Mouse (Mus musculus) forebrain, postnatal 0 days (tissue): ENCODE measurements at regions not wholly inside any gene's neighbourhood (a gene's known extent, or its start where the extent isn't known, plus 50 kb on each side); places are given as distances from the start of the nearest gene placed in this dataset.

ENCODE experiments used
- ATAC-seq: fragments of 200-750 bp; cut with Nextera tagmentation; 2 replicates; pipeline ENCODE4 v1.8.0; 2017; ENCODE audit warnings: mild to moderate bottlenecking, moderate library complexity
- DNase-seq: peaks from one replicate; pipeline ENCODE4 v3.0.0-alpha.2; 2015
- H3K27ac ChIP-seq: fragments of 300-500 bp; sonication (generic); 2 replicates; pipeline ENCODE4 v1.5.1; 2014; ENCODE audit warnings: low read depth, mild to moderate bottlenecking, antibody characterized with exemption, low read length, moderate library complexity, mixed read lengths
- H3K27me3 ChIP-seq: fragments of 300-500 bp; sonication (generic); 2 replicates; pipeline ENCODE4 v1.6.1; 2014; ENCODE audit warnings: mild to moderate bottlenecking, low read length, mixed read lengths; ENCODE audit not compliant: insufficient read depth
- H3K36me3 ChIP-seq: fragments of 300-500 bp; sonication (generic); 2 replicates; pipeline ENCODE4 v1.6.1; 2014; ENCODE audit warnings: mild to moderate bottlenecking, moderate library complexity; ENCODE audit not compliant: insufficient read depth
- H3K4me1 ChIP-seq: fragments of 300-500 bp; sonication (generic); 2 replicates; pipeline ENCODE4 v1.6.1; 2014; ENCODE audit warnings: antibody characterized with exemption; ENCODE audit not compliant: insufficient read depth
- H3K4me2 ChIP-seq: fragments of 300-500 bp; sonication (generic); 2 replicates; pipeline ENCODE4 v1.6.1; 2014; ENCODE audit warnings: low read depth, mild to moderate bottlenecking, moderate library complexity
- H3K4me3 ChIP-seq: fragments of 300-500 bp; sonication (generic); 2 replicates; pipeline ENCODE4 v1.5.1; 2014; ENCODE audit warnings: low read depth, low read length, mixed read lengths
- H3K9ac ChIP-seq: fragments of 300-500 bp; sonication (generic); 2 replicates; pipeline ENCODE4 v1.6.1; 2014; ENCODE audit warnings: mild to moderate bottlenecking
- H3K9me3 ChIP-seq: fragments of 300-500 bp; sonication (generic); 2 replicates; pipeline ENCODE4 v1.6.1; 2016; ENCODE audit warnings: low read length
- CTCF ChIP-seq: sonication (generic); IDR thresholded peaks from 2 replicates; pipeline ENCODE4 v1.5.1; 2016; ENCODE audit warnings: antibody characterized with exemption, control low read depth, low read depth
- WGBS: fragments of 180-500 bp; shearing (Covaris S2); extraction: QIAGEN DNeasy Blood & Tissue Kit; methylation state at CpG from one replicate; pipeline ENCODE4 v1.1.7; 2014; 5-methylcytosine and 5-hydroxymethylcytosine counted together

- 71% methylated on average over 7 of the region's 7 CpGs for WGBS
- no peaks in the 10 kb centered on the region for H3K36me3 ChIP-seq
- H3K9me3 ChIP-seq = no peaks in the 10 kb centered on the region
- H3K27ac ChIP-seq = no peak overlapping the region
- no peak overlapping the region for H3K4me2 ChIP-seq
- H3K27me3 ChIP-seq = no peaks in the 10 kb centered on the region
- DNase-seq (peak; percentile 21), ATAC-seq (no peak)
- H3K4me3 ChIP-seq = no peak overlapping the region
- H3K4me1 ChIP-seq = no peaks in the 10 kb centered on the region
- H3K9ac ChIP-seq = no peak overlapping the region
- TF ChIP-seq CTCF = no peak
Measured at GRCm38 (mm10) chr12:77638266-77638665, 400.3 kb downstream of the Fut8 start.

- no peaks in the 10 kb centered on the region for H3K9me3 ChIP-seq
- no peaks in the 10 kb centered on the region for H3K27me3 ChIP-seq
- no peaks in the 10 kb centered on the region for H3K36me3 ChIP-seq
- TF ChIP-seq CTCF = no peak
- H3K27ac ChIP-seq = no peak overlapping the region
- WGBS = 62% methylated on average over 4 of the region's 4 CpGs
- no peak overlapping the region for H3K4me2 ChIP-seq
- H3K4me3 ChIP-seq = no peak overlapping the region
- no peak for DNase-seq
- no peak overlapping the region for H3K9ac ChIP-seq
- no peak for ATAC-seq
- no peaks in the 10 kb centered on the region for H3K4me1 ChIP-seq
Measured at GRCm38 (mm10) chr12:77642336-77642735, 404.4 kb downstream of the Fut8 start.

- WGBS = 80% methylated on average over 3 of the region's 3 CpGs
- DNase-seq = no peak
- H3K4me2 ChIP-seq = no peak overlapping the region
- ATAC-seq = no peak
- no peaks in the 10 kb centered on the region for H3K4me1 ChIP-seq
- no peak overlapping the region for H3K4me3 ChIP-seq
- TF ChIP-seq CTCF = no peak
- H3K27me3 ChIP-seq = no peaks in the 10 kb centered on the region
- H3K9me3 ChIP-seq = no peaks in the 10 kb centered on the region
- no peaks in the 10 kb centered on the region for H3K36me3 ChIP-seq
- no peak overlapping the region for H3K27ac ChIP-seq
- no peak overlapping the region for H3K9ac ChIP-seq
Measured at GRCm38 (mm10) chr12:77647841-77648240, 409.9 kb downstream of the Fut8 start.

GRCm38 (mm10) chr12:77654282-77654681 is 416.4 kb downstream of the Fut8 start:
- 81% methylated on average over 3 of the region's 3 CpGs for WGBS

GRCm38 (mm10) chr12:77657060-77657459 is 419.1 kb downstream of the Fut8 start:
- no peak for TF ChIP-seq CTCF
- no peak overlapping the region for H3K27ac ChIP-seq
- H3K4me2 ChIP-seq = no peak overlapping the region
- WGBS = 21% methylated on average over 5 of the region's 5 CpGs
- ATAC-seq (no peak), DNase-seq (no peak)
- no peaks in the 10 kb centered on the region for H3K9me3 ChIP-seq
- H3K9ac ChIP-seq = no peak overlapping the region
- no peak overlapping the region for H3K4me3 ChIP-seq
- H3K36me3 ChIP-seq = no peaks in the 10 kb centered on the region
- no peaks in the 10 kb centered on the region for H3K27me3 ChIP-seq
- H3K4me1 ChIP-seq = no peaks in the 10 kb centered on the region

More at GRCm38 (mm10) chr12:77654282-77654681, 416.4 kb downstream of the Fut8 start:
- H3K4me2 ChIP-seq = no peak overlapping the region
- no peak overlapping the region for H3K27ac ChIP-seq
- no peaks in the 10 kb centered on the region for H3K36me3 ChIP-seq
- no peak overlapping the region for H3K4me3 ChIP-seq
- H3K9ac ChIP-seq = no peak overlapping the region
- no peaks in the 10 kb centered on the region for H3K9me3 ChIP-seq
- no peaks in the 10 kb centered on the region for H3K4me1 ChIP-seq
- no peak for TF ChIP-seq CTCF
- ATAC-seq (no peak), DNase-seq (no peak)
- H3K27me3 ChIP-seq = no peaks in the 10 kb centered on the region

GRCm38 (mm10) chr12:77657878-77658277 is 420.0 kb downstream of the Fut8 start:
- no peak overlapping the region for H3K9ac ChIP-seq
- no peaks in the 10 kb centered on the region for H3K4me1 ChIP-seq
- ATAC-seq (no peak), DNase-seq (no peak)
- H3K4me2 ChIP-seq = no peak overlapping the region
- no peaks in the 10 kb centered on the region for H3K27me3 ChIP-seq
- no peak overlapping the region for H3K4me3 ChIP-seq
- WGBS = 26% methylated on average over 3 of the region's 3 CpGs
- no peaks in the 10 kb centered on the region for H3K9me3 ChIP-seq
- H3K36me3 ChIP-seq = no peaks in the 10 kb centered on the region
- H3K27ac ChIP-seq = no peak overlapping the region
- no peak for TF ChIP-seq CTCF

- no peaks in the 10 kb centered on the region for H3K9me3 ChIP-seq
- DNase-seq (no peak), ATAC-seq (no peak)
- no peak overlapping the region for H3K27ac ChIP-seq
- no peak overlapping the region for H3K9ac ChIP-seq
- WGBS = 76% methylated on average over 3 of the region's 3 CpGs
- H3K36me3 ChIP-seq = no peaks in the 10 kb centered on the region
- H3K4me2 ChIP-seq = no peak overlapping the region
- H3K4me1 ChIP-seq = no peaks in the 10 kb centered on the region; the same call in 1 of the 2 replicates
- no peak for TF ChIP-seq CTCF
- H3K4me3 ChIP-seq = no peak overlapping the region
- no peaks in the 10 kb centered on the region; the same call in 1 of the 2 replicates for H3K27me3 ChIP-seq
Measured at GRCm38 (mm10) chr12:77663180-77663579, 425.3 kb downstream of the Fut8 start.
